Mouse (Mus musculus) ovary, postnatal 36 days (tissue): ENCODE results near the gene Lcor.

ENCODE experiments used
- DNase-seq: peaks from one replicate; pipeline ENCODE4 v3.0.0; 2022; ENCODE audit warnings: low spot score, mixed read lengths

Gene Lcor

GRCm38 (mm10) chr19:41476530-41477249 is 5.7 kb upstream of the Lcor start:
- no peak for DNase-seq

- DNase-seq = peak; percentile 9
Observed at GRCm38 (mm10) chr19:41481030-41481886, 1.2 kb upstream of the Lcor start.

- no peak for DNase-seq
Observed at GRCm38 (mm10) chr19:41481887-41482189, 599 bp upstream of the Lcor start.

- no peak for DNase-seq
Observed at GRCm38 (mm10) chr19:41482909-41483444, 540 bp downstream of the Lcor start.

- no peak for DNase-seq
Observed at GRCm38 (mm10) chr19:41483445-41484040, 1.1 kb downstream of the Lcor start.

- no peak for DNase-seq
Observed at GRCm38 (mm10) chr19:41484361-41484760, 1.9 kb downstream of the Lcor start.

- no peak for DNase-seq
Observed at GRCm38 (mm10) chr19:41495382-41496032, 13.1 kb downstream of the Lcor start.

- no peak for DNase-seq
Observed at GRCm38 (mm10) chr19:41496058-41496457, 13.6 kb downstream of the Lcor start.

- no peak for DNase-seq
Observed at GRCm38 (mm10) chr19:41507872-41508271, 25.4 kb downstream of the Lcor start.

- no peak for DNase-seq
Observed at GRCm38 (mm10) chr19:41514836-41515235, 32.4 kb downstream of the Lcor start.

GRCm38 (mm10) chr19:41515549-41515948 is 33.1 kb downstream of the Lcor start:
- no peak for DNase-seq

- DNase-seq = no peak
Observed at GRCm38 (mm10) chr19:41517006-41517405, 34.6 kb downstream of the Lcor start.

GRCm38 (mm10) chr19:41519121-41519520 is 36.7 kb downstream of the Lcor start:
- DNase-seq = no peak

- no peak for DNase-seq
Observed at GRCm38 (mm10) chr19:41522246-41522645, 39.8 kb downstream of the Lcor start.

GRCm38 (mm10) chr19:41523798-41524563 is 41.5 kb downstream of the Lcor start:
- no peak for DNase-seq

GRCm38 (mm10) chr19:41529169-41529568 is 46.7 kb downstream of the Lcor start:
- no peak for DNase-seq

- no peak for DNase-seq
Observed at GRCm38 (mm10) chr19:41534021-41534420, 51.6 kb downstream of the Lcor start.

- DNase-seq = no peak
Observed at GRCm38 (mm10) chr19:41556981-41557380, 74.5 kb downstream of the Lcor start.

GRCm38 (mm10) chr19:41557491-41557890 is 75.1 kb downstream of the Lcor start:
- DNase-seq = no peak

GRCm38 (mm10) chr19:41558891-41559486 is 76.6 kb downstream of the Lcor start:
- no peak for DNase-seq

- no peak for DNase-seq
Observed at GRCm38 (mm10) chr19:41560856-41561255, 78.4 kb downstream of the Lcor start.
